Mouse (Mus musculus) kidney, adult 2 months (tissue): ENCODE measurements around the gene Fam98a. TPM values are rescaled to one million over a fixed set of nuclear protein-coding genes. Genes with fewer than 3 reads are reported as not detected.

Experiments
- DNase-seq: peaks from one replicate; pipeline ENCODE4 v3.0.0; 2021
- H3K27ac ChIP-seq: fragments of 200-500 bp; 2 replicates; pipeline ENCODE4 v1.5.1; 2012; ENCODE audit warnings: low read depth, low read length, control low read depth, inconsistent platforms; ENCODE audit not compliant: insufficient read depth
- H3K27me3 ChIP-seq: fragments of 200-500 bp; replicated peaks from 2 replicates; pipeline ENCODE4 v1.6.1; 2012; ENCODE audit warnings: mild to moderate bottlenecking, moderate library complexity, low read length, inconsistent platforms; ENCODE audit not compliant: control insufficient read depth, insufficient read depth
- H3K36me3 ChIP-seq: fragments of 200-500 bp; 2 replicates; pipeline ENCODE4 v1.6.1; 2012; ENCODE audit warnings: mild to moderate bottlenecking, moderate library complexity, low read length, inconsistent platforms; ENCODE audit not compliant: control insufficient read depth, insufficient read depth
- H3K4me1 ChIP-seq: fragments of 200-500 bp; 2 replicates; pipeline ENCODE4 v1.6.1; 2011; ENCODE audit warnings: low read length; ENCODE audit not compliant: control insufficient read depth, insufficient read depth
- H3K4me3 ChIP-seq: fragments of 200-500 bp; 2 replicates; pipeline ENCODE4 v1.5.1; 2011; ENCODE audit warnings: mild to moderate bottlenecking, low read depth, low read length, control low read depth; ENCODE audit not compliant: insufficient read depth
- CTCF ChIP-seq: fragments of 200-500 bp; conservative IDR thresholded peaks from 2 replicates; pipeline ENCODE4 v1.5.1; 2011; ENCODE audit warnings: low read depth, mild to moderate bottlenecking, control low read depth, low read length, moderate library complexity, mixed read lengths; ENCODE audit not compliant: insufficient read depth, insufficient read length
- POLR2A ChIP-seq: fragments of 200-500 bp; IDR thresholded peaks from one replicate; pipeline ENCODE4 v1.6.1; 2011; ENCODE audit warnings: low read depth, low read length, control low read depth
- WGBS: fragments of 180-500 bp; shearing (Covaris S2); methylation state at CpG from one replicate; pipeline ENCODE4 v1.1.7; 2018; 5-methylcytosine and 5-hydroxymethylcytosine counted together
- polyA plus RNA-seq: library from polyadenylated mRNA; depleted of rRNA; stranded (reverse); fragments of >200 nt; gene quantifications from 2 replicates; pipeline ENCODE4 v1.2.3, GENCODE M21; 2012

The Fam98a gene
- polyA plus RNA-seq, 1 experiment = 13.9 TPM

GRCm38 (mm10) chr17:75535612-75536011, 16.1 kb downstream of the Fam98a start:
- no peak for TF ChIP-seq CTCF
- no peak for TF ChIP-seq POLR2A
- no peaks in the 10 kb centered on the region for H3K36me3 ChIP-seq
- WGBS = 91% methylated on average over 4 of the region's 4 CpGs
- H3K27ac ChIP-seq = no peak overlapping the region
- H3K4me1 ChIP-seq = no peaks in the 10 kb centered on the region
- no peak for DNase-seq
- no peaks in the 10 kb centered on the region for H3K27me3 ChIP-seq
- H3K4me3 ChIP-seq = no peak overlapping the region

GRCm38 (mm10) chr17:75534314-75535020, 17.3 kb downstream of the Fam98a start:
- Histone ChIP-seq H3K27ac (no peak overlapping the region), H3K4me1 (no peaks in the 10 kb centered on the region), H3K4me3 (no peak overlapping the region), H3K27me3 (no peaks in the 10 kb centered on the region), H3K36me3 (no peaks in the 10 kb centered on the region)
- TF ChIP-seq CTCF (no peak), POLR2A (no peak)
- peak; percentile 19 for DNase-seq
- 62% methylated on average over 12 of the region's 12 CpGs for WGBS

DNA sequence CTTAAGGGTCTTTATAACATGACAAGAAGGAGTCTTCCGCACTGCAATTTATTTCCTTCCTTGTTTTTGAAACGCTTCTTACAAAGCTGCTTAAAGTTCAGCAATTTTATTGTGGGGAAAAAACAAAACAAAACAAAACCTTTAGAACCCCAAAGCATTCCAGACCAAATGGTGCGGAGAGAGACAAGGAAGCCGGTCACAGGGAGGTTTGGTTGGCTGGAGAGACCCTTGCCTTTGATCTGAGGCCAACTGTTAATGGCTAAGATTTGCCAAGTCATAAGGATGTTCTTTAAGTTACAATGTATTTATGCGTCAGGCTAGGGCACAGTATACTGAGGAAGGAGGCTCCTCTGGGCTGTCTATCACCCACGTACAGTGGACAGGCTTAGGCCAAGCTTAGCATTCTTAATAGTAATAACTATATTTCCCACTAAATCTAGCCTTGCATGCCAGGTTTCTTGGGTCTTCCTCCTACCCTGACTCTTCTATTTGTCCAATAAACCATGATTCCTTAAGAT, 19.2 kb downstream of the Fam98a start:
- Histone ChIP-seq H3K27me3 (no peaks in the 10 kb centered on the region), H3K4me1 (no peaks in the 10 kb centered on the region), H3K27ac (no peak overlapping the region), H3K4me3 (no peak overlapping the region), H3K36me3 (no peaks in the 10 kb centered on the region)
- TF ChIP-seq POLR2A = no peak
- no peak for TF ChIP-seq CTCF
- DNase-seq = no peak
- WGBS = 57% methylated on average over 6 of the region's 6 CpGs

DNA sequence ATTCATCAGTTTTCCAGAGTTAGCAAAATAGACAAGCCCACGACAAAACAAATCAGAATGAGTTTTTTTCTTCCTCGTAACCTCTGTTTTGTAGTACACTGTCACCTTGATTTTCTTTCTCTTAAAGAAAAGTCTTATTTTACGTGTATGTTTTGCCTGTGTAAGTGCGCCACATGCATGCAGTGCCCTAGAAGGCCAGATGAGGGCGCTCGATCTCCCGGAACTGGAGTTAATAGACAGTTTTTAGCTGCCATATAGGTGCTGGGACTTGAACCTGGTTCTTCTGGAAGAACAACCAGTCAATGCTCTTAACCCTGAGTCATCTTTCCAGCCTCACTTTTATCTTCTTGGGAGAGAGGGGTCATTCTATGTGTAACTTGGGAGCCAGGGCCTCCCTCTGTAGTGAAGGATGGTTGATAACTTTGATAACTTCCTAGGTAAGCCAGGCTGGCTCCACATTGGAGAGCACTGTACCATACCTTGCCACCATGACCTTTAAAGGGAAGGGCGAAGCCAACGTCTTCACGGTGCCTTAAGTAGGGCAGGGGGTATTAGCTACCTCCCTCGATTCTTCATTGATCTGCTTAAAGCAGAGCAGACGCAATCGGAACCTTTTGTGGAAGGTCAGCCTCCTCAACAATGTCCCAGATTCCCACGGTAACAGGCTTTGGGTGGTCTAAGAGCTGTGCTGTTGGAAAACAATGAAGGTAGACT, 22.4 kb downstream of the Fam98a start:
- Histone ChIP-seq H3K27ac (no peak overlapping the region), H3K4me3 (no peak overlapping the region), H3K27me3 (no peaks in the 10 kb centered on the region), H3K4me1 (no peaks in the 10 kb centered on the region), H3K36me3 (no peaks in the 10 kb centered on the region)
- 96% methylated on average over 14 of the region's 14 CpGs for WGBS
- TF ChIP-seq CTCF (0 out of 2 replicates have a peak, but pooled peaks have one; percentile 6), POLR2A (no peak)
- DNase-seq = no peak

DNA sequence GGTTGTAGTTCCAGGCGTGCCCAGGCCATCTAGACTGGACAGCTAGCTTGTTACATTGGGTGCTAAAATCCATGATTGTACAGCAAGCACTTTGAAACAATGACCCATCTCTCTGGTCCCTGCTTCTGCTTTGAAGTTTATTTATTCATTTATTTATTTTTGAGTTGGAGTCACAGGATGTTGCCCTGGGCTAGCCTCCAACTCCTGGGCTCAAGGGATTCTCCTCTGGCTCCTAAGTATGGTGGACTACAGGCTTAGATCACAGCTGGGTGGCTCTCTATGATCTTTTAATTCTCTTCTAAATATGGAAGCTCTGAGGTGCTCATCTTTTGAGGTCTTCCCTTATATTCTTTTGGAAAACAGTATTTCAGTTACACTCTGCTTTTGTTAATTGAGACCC, 25.3 kb downstream of the Fam98a start:
- Histone ChIP-seq H3K4me3 (no peak overlapping the region), H3K36me3 (no peaks in the 10 kb centered on the region), H3K4me1 (0 out of 2 replicates have a peak, but pooled peaks cover 4% of the 10 kb centered on the region), H3K27me3 (no peaks in the 10 kb centered on the region), H3K27ac (no peak overlapping the region)
- DNase-seq = no peak
- TF ChIP-seq POLR2A = no peak
- TF ChIP-seq CTCF = no peak
- 80% methylated on average over 1 of the region's 1 CpGs for WGBS

- Histone ChIP-seq H3K36me3 (no peaks in the 10 kb centered on the region), H3K4me3 (no peak overlapping the region), H3K27me3 (no peaks in the 10 kb centered on the region), H3K27ac (peak overlapping the region; percentile 52), H3K4me1 (0 out of 2 replicates have a peak, but pooled peaks cover 4% of the 10 kb centered on the region)
- TF ChIP-seq CTCF = no peak
- TF ChIP-seq POLR2A = no peak
- WGBS = 64% methylated on average over 3 of the region's 3 CpGs
- peak; percentile 71 for DNase-seq
Measured at GRCm38 (mm10) chr17:75523812-75524211, 27.9 kb downstream of the Fam98a start.

DNA sequence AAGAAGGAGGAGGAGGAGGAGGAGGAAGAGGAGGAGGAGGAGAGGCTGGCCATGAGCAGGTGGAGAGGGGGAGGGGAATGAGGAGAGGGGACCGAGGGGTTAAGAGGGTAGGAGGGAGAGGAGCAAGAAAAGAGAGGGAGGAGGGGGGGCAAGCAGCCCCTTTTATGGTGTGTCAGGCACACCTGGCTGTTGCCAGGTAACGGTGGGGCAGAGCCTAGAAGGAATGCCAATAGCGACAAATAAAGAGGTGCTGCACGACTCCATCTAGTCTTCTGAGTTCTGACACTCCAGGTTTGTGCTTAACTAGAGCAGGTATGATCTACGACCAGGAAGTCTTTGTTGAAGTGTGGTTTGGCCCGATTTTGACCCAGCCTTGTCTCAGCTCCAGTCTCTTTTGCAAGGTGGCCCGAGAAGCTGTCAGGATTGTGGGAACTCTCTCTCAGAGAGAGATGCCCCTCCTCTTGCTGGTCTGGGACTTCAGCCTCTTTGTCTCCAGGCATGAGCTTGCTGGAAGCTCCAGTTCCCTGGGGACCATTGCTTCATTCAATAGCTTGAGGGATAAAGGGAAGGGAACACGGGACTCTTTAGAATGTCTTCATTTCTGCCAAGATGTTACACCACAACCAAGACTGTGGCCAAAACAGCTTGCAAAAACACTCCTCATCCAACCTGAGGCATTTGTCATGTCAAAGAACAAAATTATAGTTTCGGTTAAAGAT, 29.2 kb downstream of the Fam98a start:
- Histone ChIP-seq H3K27ac (0 out of 2 replicates have a peak overlapping the region, but pooled peaks have one; percentile 41), H3K4me3 (no peak overlapping the region), H3K36me3 (no peaks in the 10 kb centered on the region), H3K4me1 (0 out of 2 replicates have a peak, but pooled peaks cover 4% of the 10 kb centered on the region), H3K27me3 (no peaks in the 10 kb centered on the region)
- peak; percentile 49 for DNase-seq
- 28% methylated on average over 9 of the region's 9 CpGs for WGBS
- no peak for TF ChIP-seq CTCF
- TF ChIP-seq POLR2A = no peak
